Mouse (Mus musculus): ENCODE measurements around the gene Hmgn1. TPM values are rescaled to one million over a fixed set of nuclear protein-coding genes. Genes with fewer than 3 reads are reported as not detected.

The Hmgn1 gene
- polyA plus RNA-seq, 1 experiment from 2014 or later = 365 TPM

GRCm38 (mm10) chr16:96160927-96161326 lies 33.4 kb upstream of the Hmgn1 start:
- no peak overlapping the region for H3K4me2 ChIP-seq (replicated peaks; ENCODE audit: low read depth)
- no peak overlapping the region for H3K4me3 ChIP-seq (ENCODE audit: low read depth, low read length)
- DNase-seq (ENCODE audit: low spot score) (no peak), ATAC-seq (ENCODE audit: low FRiP score, low TSS enrichment) (no peak)
- H3K4me1 ChIP-seq (replicated peaks; ENCODE audit: control insufficient read depth, insufficient read depth) = no peaks in the 10 kb centered on the region; the same call in 1 of the 2 replicates
- H3K9ac ChIP-seq (ENCODE audit: low read length) = no peak overlapping the region
- no peak overlapping the region for H3K27ac ChIP-seq (replicated peaks)
- no peak for TF ChIP-seq EP300 (optimal IDR thresholded peaks at IDR 0.05)
- TF ChIP-seq CTCF (IDR thresholded peaks at IDR 0.05; ENCODE audit: low read depth) = no peak
- H3K27me3 ChIP-seq (ENCODE audit: control insufficient read depth, insufficient read depth, low read length) = no peaks in the 10 kb centered on the region
- no peaks in the 10 kb centered on the region for H3K36me3 ChIP-seq (ENCODE audit: control insufficient read depth, insufficient read depth, low read length)
- 79% methylated on average over 1 of the region's 1 CpGs for WGBS
- no peaks in the 10 kb centered on the region for H3K9me3 ChIP-seq (ENCODE audit: control insufficient read depth, low read length)

GRCm38 (mm10) chr16:96159794-96160346 lies 32.3 kb upstream of the Hmgn1 start:
- 0 out of 2 replicates have a peak, but pooled peaks cover 1% of the 10 kb centered on the region for H3K36me3 ChIP-seq (ENCODE audit: control insufficient read depth, insufficient read depth, low read length)
- no peak for DNase-seq (ENCODE audit: low spot score)
- no peaks in the 10 kb centered on the region; the same call in 1 of the 2 replicates for H3K4me1 ChIP-seq (replicated peaks; ENCODE audit: control insufficient read depth, insufficient read depth)
- WGBS = 81% methylated on average over 20 of the region's 20 CpGs
- H3K27ac ChIP-seq (replicated peaks) = peak overlapping the region; percentile 86
- H3K27me3 ChIP-seq (ENCODE audit: control insufficient read depth, insufficient read depth, low read length) = no peaks in the 10 kb centered on the region
- peak overlapping the region; percentile 55 for H3K4me3 ChIP-seq (ENCODE audit: low read depth, low read length)
- no peaks in the 10 kb centered on the region for H3K9me3 ChIP-seq (ENCODE audit: control insufficient read depth, low read length)
- no peak for ATAC-seq (ENCODE audit: low FRiP score, low TSS enrichment)
- peak overlapping the region; percentile 98 for H3K4me2 ChIP-seq (replicated peaks; ENCODE audit: low read depth)
- peak overlapping the region; percentile 88 for H3K9ac ChIP-seq (ENCODE audit: low read length)
- no peak for TF ChIP-seq CTCF (IDR thresholded peaks at IDR 0.05; ENCODE audit: low read depth)

GRCm38 (mm10) chr16:96159091-96159731 lies 31.7 kb upstream of the Hmgn1 start:
- H3K9me3 ChIP-seq (ENCODE audit: control insufficient read depth, low read length) = no peaks in the 10 kb centered on the region
- peak overlapping the region; percentile 98 for H3K4me2 ChIP-seq (replicated peaks; ENCODE audit: low read depth)
- DNase-seq (ENCODE audit: low spot score) = peak; percentile 79
- H3K4me1 ChIP-seq (replicated peaks; ENCODE audit: control insufficient read depth, insufficient read depth) = no peaks in the 10 kb centered on the region; the same call in 1 of the 2 replicates
- peak; percentile 82 for ATAC-seq (ENCODE audit: low FRiP score, low TSS enrichment)
- peak overlapping the region; percentile 86 for H3K27ac ChIP-seq (replicated peaks)
- TF ChIP-seq EP300 (optimal IDR thresholded peaks at IDR 0.05) = no peak
- TF ChIP-seq CTCF (IDR thresholded peaks at IDR 0.05; ENCODE audit: low read depth) = peak; percentile 69
- peak overlapping the region; percentile 88 for H3K9ac ChIP-seq (ENCODE audit: low read length)
- WGBS = 3% methylated on average over 58 of the region's 67 CpGs
- H3K27me3 ChIP-seq (ENCODE audit: control insufficient read depth, insufficient read depth, low read length) = no peaks in the 10 kb centered on the region
- peak overlapping the region; percentile 55 for H3K4me3 ChIP-seq (ENCODE audit: low read depth, low read length)
- 0 out of 2 replicates have a peak, but pooled peaks cover 3% of the 10 kb centered on the region for H3K36me3 ChIP-seq (ENCODE audit: control insufficient read depth, insufficient read depth, low read length)

GRCm38 (mm10) chr16:96158511-96159080 lies 31.1 kb upstream of the Hmgn1 start:
- DNase-seq (ENCODE audit: low spot score) = no peak
- Histone ChIP-seq H3K9me3 (ENCODE audit: control insufficient read depth, low read length) (no peaks in the 10 kb centered on the region), H3K4me3 (ENCODE audit: low read depth, low read length) (peak overlapping the region; percentile 55), H3K27me3 (ENCODE audit: control insufficient read depth, insufficient read depth, low read length) (no peaks in the 10 kb centered on the region), H3K4me2 (replicated peaks; ENCODE audit: low read depth) (peak overlapping the region; percentile 98), H3K27ac (replicated peaks) (peak overlapping the region; percentile 86), H3K36me3 (ENCODE audit: control insufficient read depth, insufficient read depth, low read length) (peaks cover 6% of the 10 kb centered on the region; the same call in 1 of the 2 replicates), H3K4me1 (replicated peaks; ENCODE audit: control insufficient read depth, insufficient read depth) (no peaks in the 10 kb centered on the region; the same call in 1 of the 2 replicates), H3K9ac (ENCODE audit: low read length) (peak overlapping the region; percentile 88)
- ATAC-seq (ENCODE audit: low FRiP score, low TSS enrichment) = no peak; the same call in 1 of the 2 replicates
- no peak for TF ChIP-seq CTCF (IDR thresholded peaks at IDR 0.05; ENCODE audit: low read depth)
- no peak for TF ChIP-seq EP300 (optimal IDR thresholded peaks at IDR 0.05)
- 49% methylated on average over 12 of the region's 12 CpGs for WGBS

GRCm38 (mm10) chr16:96157171-96157570 lies 29.6 kb upstream of the Hmgn1 start:
- Histone ChIP-seq H3K4me2 (replicated peaks; ENCODE audit: low read depth) (no peak overlapping the region), H3K4me3 (ENCODE audit: low read depth, low read length) (no peak overlapping the region), H3K9ac (ENCODE audit: low read length) (no peak overlapping the region), H3K36me3 (ENCODE audit: control insufficient read depth, insufficient read depth, low read length) (peaks cover 6% of the 10 kb centered on the region; the same call in 1 of the 2 replicates), H3K27ac (replicated peaks) (0 out of 2 replicates have a peak overlapping the region, but pooled peaks have one; percentile 58), H3K9me3 (ENCODE audit: control insufficient read depth, low read length) (no peaks in the 10 kb centered on the region), H3K4me1 (replicated peaks; ENCODE audit: control insufficient read depth, insufficient read depth) (no peaks in the 10 kb centered on the region; the same call in 1 of the 2 replicates), H3K27me3 (ENCODE audit: control insufficient read depth, insufficient read depth, low read length) (no peaks in the 10 kb centered on the region)
- no peak for ATAC-seq (ENCODE audit: low FRiP score, low TSS enrichment)
- no peak for TF ChIP-seq EP300 (optimal IDR thresholded peaks at IDR 0.05)
- TF ChIP-seq CTCF (IDR thresholded peaks at IDR 0.05; ENCODE audit: low read depth) = no peak
- DNase-seq (ENCODE audit: low spot score) = no peak
- 85% methylated on average over 11 of the region's 11 CpGs for WGBS
